Mouse (Mus musculus) kidney, postnatal 0 days (tissue): ENCODE results near the gene Picalm. TPM values are rescaled to one million over a fixed set of nuclear protein-coding genes. Genes with fewer than 3 reads are reported as not detected.

Experiments
- ATAC-seq: fragments of 200-750 bp; cut with Nextera tagmentation; replicated peaks from 2 replicates; pipeline ENCODE4 v1.8.0; 2017; ENCODE audit warnings: low read depth, moderate number of reproducible peaks, moderate TSS enrichment, moderate library complexity; ENCODE audit not compliant: low FRiP score
- DNase-seq: peaks from one replicate; pipeline ENCODE4 v3.0.0-alpha.2; 2016; ENCODE audit warnings: low spot score
- H3K27ac ChIP-seq: fragments of 300-500 bp; sonication (generic); 2 replicates; pipeline ENCODE4 v1.5.1; 2014; ENCODE audit warnings: mild to moderate bottlenecking
- H3K27me3 ChIP-seq: fragments of 300-500 bp; sonication (generic); 2 replicates; pipeline ENCODE4 v1.6.1; 2014; ENCODE audit warnings: low read length, mixed read lengths; ENCODE audit not compliant: insufficient read depth
- H3K36me3 ChIP-seq: fragments of 300-500 bp; sonication (generic); 2 replicates; pipeline ENCODE4 v1.6.1; 2014; ENCODE audit warnings: low read length, mixed read lengths; ENCODE audit not compliant: insufficient read depth
- H3K4me1 ChIP-seq: fragments of 300-500 bp; sonication (generic); replicated peaks from 2 replicates; pipeline ENCODE4 v1.6.1; 2014; ENCODE audit warnings: antibody characterized with exemption, low read length, mixed read lengths; ENCODE audit not compliant: insufficient read depth
- H3K4me2 ChIP-seq: fragments of 300-500 bp; sonication (generic); 2 replicates; pipeline ENCODE4 v1.6.1; 2014; ENCODE audit warnings: mild to moderate bottlenecking, low read length, moderate library complexity, mixed read lengths
- H3K4me3 ChIP-seq: fragments of 300-500 bp; sonication (generic); replicated peaks from 2 replicates; pipeline ENCODE4 v1.5.1; 2014; ENCODE audit warnings: low read depth, low read length
- H3K9ac ChIP-seq: fragments of 300-500 bp; sonication (generic); 2 replicates; pipeline ENCODE4 v1.6.1; 2014; ENCODE audit warnings: low read depth, low read length
- H3K9me3 ChIP-seq: fragments of 300-500 bp; sonication (generic); replicated peaks from 2 replicates; pipeline ENCODE4 v1.6.1; 2016; ENCODE audit warnings: low read length, inconsistent platforms, mixed read lengths
- CTCF ChIP-seq: IDR thresholded peaks from 2 replicates; pipeline ENCODE4 v1.5.1; 2016; ENCODE audit warnings: antibody characterized with exemption, low read depth, mild to moderate bottlenecking, moderate library complexity
- WGBS: fragments of 180-500 bp; shearing (Covaris S2); extraction: QIAGEN DNeasy Blood & Tissue Kit; methylation state at CpG from one replicate; pipeline ENCODE4 v1.1.7; 2014; 5-methylcytosine and 5-hydroxymethylcytosine counted together
- polyA plus RNA-seq: library from polyadenylated mRNA; unstranded; fragments of >200 nt; fragmentation: Nextera tagmentation; extraction: Ambion mirVana; gene quantifications from 2 replicates; pipeline ENCODE4 v1.2.1, GENCODE M21; 2015

The Picalm gene
- polyA plus RNA-seq, 1 experiment from 2014 or later, result 48.2 TPM

DNA sequence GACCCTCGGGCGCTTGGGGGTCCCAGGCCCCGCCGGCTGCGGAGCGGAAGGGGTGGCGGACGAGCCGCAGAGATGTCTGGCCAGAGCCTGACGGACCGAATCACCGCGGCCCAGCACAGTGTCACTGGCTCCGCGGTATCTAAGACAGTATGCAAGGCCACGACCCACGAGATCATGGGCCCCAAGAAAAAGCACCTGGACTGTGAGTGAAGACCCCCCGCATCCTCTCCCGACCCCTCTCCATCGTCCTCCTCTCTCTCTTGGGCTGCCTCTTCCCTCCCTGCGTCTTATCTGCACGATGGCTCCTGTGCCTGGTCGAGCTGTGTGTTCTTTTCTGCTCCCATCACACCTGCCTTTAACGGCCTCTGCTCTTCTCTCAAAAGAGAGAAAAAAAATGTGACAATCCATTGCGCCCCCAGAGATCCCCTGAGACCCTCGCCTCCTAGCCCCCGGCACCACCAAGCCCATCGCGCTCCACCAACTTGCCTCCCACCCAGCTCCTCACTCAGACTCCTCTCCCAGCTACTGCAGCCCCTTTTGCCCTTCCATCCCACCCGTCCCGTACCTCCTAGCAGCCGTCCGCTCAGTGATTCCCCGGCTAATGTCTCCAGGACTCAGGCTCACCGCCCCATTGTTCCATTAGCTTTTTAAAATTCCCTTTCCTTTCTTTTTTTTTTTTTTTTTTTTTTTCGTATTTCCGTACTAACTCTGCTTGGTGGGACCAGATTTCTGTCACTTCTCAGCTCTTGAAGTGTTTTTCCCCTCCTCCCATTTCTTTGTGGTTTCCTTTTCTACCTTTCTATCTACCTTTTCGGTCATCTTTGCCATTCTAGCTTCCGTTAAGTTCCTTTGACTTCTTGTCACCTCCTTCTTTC, 725 bp downstream of the Picalm start:
- Histone ChIP-seq H3K36me3 (no peaks in the 10 kb centered on the region), H3K9me3 (no peaks in the 10 kb centered on the region), H3K27me3 (no peaks in the 10 kb centered on the region), H3K4me1 (0 out of 2 replicates have a peak, but pooled peaks cover 3% of the 10 kb centered on the region), H3K4me3 (peak overlapping the region; percentile 98), H3K9ac (peak overlapping the region; percentile 100), H3K4me2 (peak overlapping the region; percentile 61), H3K27ac (peak overlapping the region; percentile 96)
- ATAC-seq (peak; percentile 63), DNase-seq (peak; percentile 55)
- WGBS, result under 1% methylated on average over 37 of the region's 39 CpGs
- TF ChIP-seq CTCF, result no peak

- peak overlapping the region; percentile 100 for H3K9ac ChIP-seq
- TF ChIP-seq CTCF, result no peak
- WGBS, result 0% methylated on average over 2 of the region's 2 CpGs
- H3K27me3 ChIP-seq, result no peaks in the 10 kb centered on the region
- no peaks in the 10 kb centered on the region for H3K9me3 ChIP-seq
- ATAC-seq, result no peak
- no peak for DNase-seq
- H3K36me3 ChIP-seq, result no peaks in the 10 kb centered on the region
- H3K27ac ChIP-seq, result peak overlapping the region; percentile 96
- H3K4me2 ChIP-seq, result peak overlapping the region; percentile 61
- H3K4me3 ChIP-seq, result peak overlapping the region; percentile 98
- 0 out of 2 replicates have a peak, but pooled peaks cover 3% of the 10 kb centered on the region for H3K4me1 ChIP-seq
Measured at GRCm38 (mm10) chr7:90131376-90131651, 1.3 kb downstream of the Picalm start.

DNA sequence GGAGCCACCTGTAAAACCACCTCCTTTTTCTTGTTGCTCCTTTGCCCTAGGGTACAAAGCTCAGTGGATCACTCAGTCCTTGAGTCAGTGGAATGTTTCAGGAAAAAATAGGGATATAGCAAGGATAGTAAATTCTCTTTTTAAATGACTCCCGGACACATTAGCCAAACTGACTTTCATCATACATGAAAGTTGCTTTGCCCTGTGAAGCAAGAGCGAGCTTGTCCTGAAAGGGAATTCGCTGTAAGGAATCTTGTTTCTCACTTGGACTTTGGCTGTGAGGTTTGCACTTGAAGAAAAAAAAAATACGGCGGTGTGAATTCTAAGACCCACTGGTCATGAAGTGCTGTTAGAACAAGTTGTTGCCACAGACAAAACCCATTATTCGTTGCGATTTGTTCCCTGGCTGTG, 1.8 kb downstream of the Picalm start:
- H3K9me3 ChIP-seq, result no peaks in the 10 kb centered on the region
- H3K27me3 ChIP-seq, result no peaks in the 10 kb centered on the region
- peak overlapping the region; percentile 96 for H3K27ac ChIP-seq
- TF ChIP-seq CTCF, result no peak
- H3K4me3 ChIP-seq, result peak overlapping the region; percentile 98
- peak; percentile 66 for DNase-seq
- no peak; the same call in 1 of the 2 replicates for ATAC-seq
- peak overlapping the region; percentile 100 for H3K9ac ChIP-seq
- peaks cover 3% of the 10 kb centered on the region; the same call in 1 of the 2 replicates for H3K4me1 ChIP-seq
- no peaks in the 10 kb centered on the region for H3K36me3 ChIP-seq
- 2% methylated on average over 7 of the region's 7 CpGs for WGBS
- H3K4me2 ChIP-seq, result peak overlapping the region; percentile 61

DNA sequence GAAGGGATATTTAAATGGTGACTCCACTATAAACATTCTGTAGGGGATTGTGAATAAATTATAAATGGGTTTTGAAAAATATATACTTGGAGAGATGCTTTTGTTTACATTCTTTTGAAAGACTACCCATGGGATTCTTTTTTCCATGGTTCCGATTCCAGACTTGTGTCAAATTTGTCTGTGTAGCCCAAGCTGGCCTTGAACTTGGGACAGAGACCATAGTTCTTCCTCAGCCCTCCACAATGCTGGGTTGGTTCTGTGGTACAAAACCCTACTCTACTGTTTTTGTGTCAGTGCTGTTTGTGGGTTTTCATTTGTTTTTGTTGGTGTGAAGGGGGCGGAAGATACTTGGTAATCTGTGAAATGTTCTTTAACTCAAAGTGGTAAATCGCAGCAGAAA, 2.3 kb downstream of the Picalm start:
- Histone ChIP-seq H3K36me3 (no peaks in the 10 kb centered on the region), H3K27ac (peak overlapping the region; percentile 96), H3K9me3 (no peaks in the 10 kb centered on the region), H3K9ac (peak overlapping the region; percentile 100), H3K4me1 (peaks cover 3% of the 10 kb centered on the region; the same call in 1 of the 2 replicates), H3K4me2 (peak overlapping the region; percentile 61), H3K27me3 (no peaks in the 10 kb centered on the region), H3K4me3 (peak overlapping the region; percentile 98)
- no peak for DNase-seq
- no peak for TF ChIP-seq CTCF
- ATAC-seq, result no peak
- 41% methylated on average over 3 of the region's 3 CpGs for WGBS

GRCm38 (mm10) chr7:90136736-90137135, 6.7 kb downstream of the Picalm start:
- WGBS, result 76% methylated on average over 3 of the region's 3 CpGs
- H3K4me1 ChIP-seq, result peaks cover 6% of the 10 kb centered on the region; the same call in 1 of the 2 replicates
- DNase-seq, result no peak
- H3K36me3 ChIP-seq, result no peaks in the 10 kb centered on the region
- no peaks in the 10 kb centered on the region for H3K9me3 ChIP-seq
- 0 out of 2 replicates have a peak, but pooled peaks have one; percentile 20 for TF ChIP-seq CTCF
- no peak overlapping the region for H3K9ac ChIP-seq
- H3K4me2 ChIP-seq, result no peak overlapping the region
- no peak overlapping the region for H3K27ac ChIP-seq
- H3K4me3 ChIP-seq, result no peak overlapping the region
- H3K27me3 ChIP-seq, result no peaks in the 10 kb centered on the region
- ATAC-seq, result no peak

DNA sequence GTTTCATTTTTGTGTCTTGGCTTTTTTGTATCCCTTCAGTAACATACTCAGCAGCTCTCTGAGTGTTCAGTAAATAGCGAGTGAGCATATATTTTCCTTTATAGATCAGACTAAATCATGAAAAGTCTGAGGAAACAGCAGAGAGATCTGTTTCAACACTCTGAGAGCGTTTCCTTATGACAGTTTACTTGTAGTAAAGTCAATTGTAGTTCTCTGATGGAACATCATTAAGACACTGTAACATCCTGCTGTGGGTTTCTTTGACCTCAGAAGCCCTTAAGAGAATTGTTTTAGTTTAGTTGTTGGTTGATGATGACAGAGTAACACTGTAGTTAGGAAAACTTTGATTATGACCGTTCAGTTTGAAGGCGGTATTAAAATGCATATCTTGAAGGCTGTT, 8.3 kb downstream of the Picalm start:
- H3K4me1 ChIP-seq, result peaks cover 6% of the 10 kb centered on the region; the same call in 1 of the 2 replicates
- no peak overlapping the region for H3K27ac ChIP-seq
- H3K4me3 ChIP-seq, result no peak overlapping the region
- H3K27me3 ChIP-seq, result no peaks in the 10 kb centered on the region
- ATAC-seq (no peak), DNase-seq (no peak)
- 69% methylated on average over 4 of the region's 4 CpGs for WGBS
- H3K9me3 ChIP-seq, result no peaks in the 10 kb centered on the region
- H3K4me2 ChIP-seq, result no peak overlapping the region
- no peaks in the 10 kb centered on the region for H3K36me3 ChIP-seq
- no peak for TF ChIP-seq CTCF
- H3K9ac ChIP-seq, result no peak overlapping the region
